Mouse (Mus musculus): ENCODE data around the gene Alox12. TPM values are rescaled to one million over a fixed set of nuclear protein-coding genes. Genes with fewer than 3 reads are reported as not detected.

The Alox12 gene
- total and polyA plus RNA-seq, 3 experiments, result 0.03 TPM; not detected in 2

- H3K27me3 ChIP-seq (ENCODE audit: control insufficient read depth in 1 of 2, insufficient read depth in 2 of 2, low read length in 2 of 2), result no peaks in the 10 kb centered on the region
- no peak for DNase-seq (ENCODE audit: low read depth, low spot score)
- H3K79me2 ChIP-seq (ENCODE audit: control insufficient read depth, insufficient read depth, low read length, poor library complexity), result peaks cover 5% of the 10 kb centered on the region; the same call in 1 of the 2 replicates
- no peak overlapping the region for H3K4me3 ChIP-seq (ENCODE audit: control insufficient read depth in 1 of 2, insufficient read depth in 1 of 2, low read depth in 2 of 2, low read length in 2 of 2)
- no peaks in the 10 kb centered on the region for H3K9me3 ChIP-seq (replicated peaks; ENCODE audit: insufficient read depth, low read length)
- H3K4me1 ChIP-seq (ENCODE audit: control insufficient read depth in 1 of 2, insufficient read depth in 2 of 2, low read length in 2 of 2), result peaks cover 5 to 7% of the 10 kb centered on the region in 2 experiments; a peak in 3 of 4 replicates
- no peak overlapping the region for H3K27ac ChIP-seq (ENCODE audit: control insufficient read depth, low read depth, low read length)
- no peak overlapping the region for H3K9ac ChIP-seq (ENCODE audit: control insufficient read depth, low read depth, low read length, poor library complexity, severe bottlenecking)
- peaks cover 0 to 5% of the 10 kb centered on the region in 2 experiments; a peak in 2 of 4 replicates for H3K36me3 ChIP-seq (ENCODE audit: control insufficient read depth in 1 of 2, insufficient read depth in 2 of 2, low read length in 2 of 2)
- TF ChIP-seq CTCF (IDR thresholded peaks at IDR 0.05 in 2 of 3, conservative IDR thresholded peaks at IDR 0.05 in 1 of 3; ENCODE audit: control insufficient read depth in 1 of 3, insufficient read depth in 1 of 3, low read depth in 2 of 3, low read length in 3 of 3, poor library complexity in 1 of 3, severe bottlenecking in 1 of 3) (no peak), ETS1 (IDR thresholded peaks at IDR 0.05; ENCODE audit: low read depth, low read length) (no peak), GATA1 (IDR thresholded peaks at IDR 0.05; ENCODE audit: low read depth, low read length) (no peak), MAFK (IDR thresholded peaks at IDR 0.05; ENCODE audit: borderline replicate concordance, low read depth, low read length) (no peak), CHD2 (IDR thresholded peaks at IDR 0.05; ENCODE audit: low read length) (no peak), ELF1 (IDR thresholded peaks at IDR 0.05; ENCODE audit: low read depth, low read length) (no peak), TBP (IDR thresholded peaks at IDR 0.05; ENCODE audit: low read depth, low read length) (no peak), ZMIZ1 (IDR thresholded peaks at IDR 0.05; ENCODE audit: low read depth, low read length) (no peak), MXI1 (IDR thresholded peaks at IDR 0.05; ENCODE audit: low read depth, low read length) (no peak), ZKSCAN1 (IDR thresholded peaks at IDR 0.05; ENCODE audit: low read depth, low read length) (no peak), USF1 (IDR thresholded peaks at IDR 0.05; ENCODE audit: low read depth, low read length) (no peak), JUND (IDR thresholded peaks at IDR 0.05; ENCODE audit: low read depth, low read length) (no peak), NRF1 (IDR thresholded peaks at IDR 0.05; ENCODE audit: insufficient read depth, low read depth, low read length, poor library complexity, severe bottlenecking) (no peak), BHLHE40 (IDR thresholded peaks at IDR 0.05; ENCODE audit: borderline replicate concordance, low read depth, low read length) (no peak), POLR2A (IDR thresholded peaks at IDR 0.05; ENCODE audit: control insufficient read depth in 1 of 2, insufficient read depth in 1 of 2, low read depth in 1 of 2, low read length in 2 of 2, poor library complexity in 1 of 2) (no peak)
These were observed 31.4 kb downstream of the Alox12 start for GRCm38 (mm10) chr11:70223724-70224123.

GRCm38 (mm10) chr11:70221603-70222500 lies 33.3 kb downstream of the Alox12 start:
- DNase-seq (ENCODE audit: low read depth, low spot score), result peak; percentile 72
- TF ChIP-seq SMC3 (IDR thresholded peaks at IDR 0.05; ENCODE audit: low read depth, low read length) (0 out of 2 replicates have a peak, but pooled peaks have one; percentile 13), UBTF (IDR thresholded peaks at IDR 0.05; ENCODE audit: borderline replicate concordance, insufficient read depth, low read depth, low read length) (0 out of 2 replicates have a peak, but pooled peaks have one; percentile 6), CTCF (IDR thresholded peaks at IDR 0.05 in 2 of 3, conservative IDR thresholded peaks at IDR 0.05 in 1 of 3; ENCODE audit: control insufficient read depth in 1 of 3, insufficient read depth in 1 of 3, low read depth in 2 of 3, low read length in 3 of 3, poor library complexity in 1 of 3, severe bottlenecking in 1 of 3) (peak in 1 of 3 experiments; percentile 32; a peak in 2 of 6 replicates), E2F4 (IDR thresholded peaks at IDR 0.05; ENCODE audit: borderline replicate concordance, low read depth, low read length) (no peak), TAL1 (IDR thresholded peaks at IDR 0.05; ENCODE audit: low read length) (peak; percentile 76), KAT2A (conservative IDR thresholded peaks at IDR 0.05; ENCODE audit: low read depth, low read length) (no peak), HCFC1 (IDR thresholded peaks at IDR 0.05; ENCODE audit: low read depth, low read length) (peak; percentile 16; the same call in 1 of the 2 replicates), CHD1 (IDR thresholded peaks at IDR 0.05; ENCODE audit: low read depth, low read length) (peak; percentile 62; the same call in 1 of the 2 replicates), CHD2 (IDR thresholded peaks at IDR 0.05; ENCODE audit: low read length) (no peak)
- H3K79me2 ChIP-seq (ENCODE audit: control insufficient read depth, insufficient read depth, low read length, poor library complexity), result peaks cover 5% of the 10 kb centered on the region; the same call in 1 of the 2 replicates
- H3K9me3 ChIP-seq (replicated peaks; ENCODE audit: insufficient read depth, low read length), result no peaks in the 10 kb centered on the region
- H3K36me3 ChIP-seq (ENCODE audit: control insufficient read depth in 1 of 2, insufficient read depth in 2 of 2, low read length in 2 of 2), result peaks cover 0 to 5% of the 10 kb centered on the region in 2 experiments; a peak in 2 of 4 replicates
- peak overlapping the region; percentile 66 to 77 for H3K4me3 ChIP-seq (ENCODE audit: control insufficient read depth in 1 of 2, insufficient read depth in 1 of 2, low read depth in 2 of 2, low read length in 2 of 2)
- H3K9ac ChIP-seq (ENCODE audit: control insufficient read depth, low read depth, low read length, poor library complexity, severe bottlenecking), result peak overlapping the region; percentile 70
- no peaks in the 10 kb centered on the region for H3K27me3 ChIP-seq (ENCODE audit: control insufficient read depth in 1 of 2, insufficient read depth in 2 of 2, low read length in 2 of 2)
- peaks cover 5 to 7% of the 10 kb centered on the region in 2 experiments; a peak in 3 of 4 replicates for H3K4me1 ChIP-seq (ENCODE audit: control insufficient read depth in 1 of 2, insufficient read depth in 2 of 2, low read length in 2 of 2)
- peak overlapping the region; percentile 72 for H3K27ac ChIP-seq (ENCODE audit: control insufficient read depth, low read depth, low read length)
